Mouse (Mus musculus) MN1 (cell line): ENCODE data around the gene Lhfpl2.

Source experiments
- DNase-seq: peaks from one replicate; pipeline ENCODE4 v3.0.0-alpha.2; 2016; ENCODE audit warnings: low spot score

The Lhfpl2 gene

DNA sequence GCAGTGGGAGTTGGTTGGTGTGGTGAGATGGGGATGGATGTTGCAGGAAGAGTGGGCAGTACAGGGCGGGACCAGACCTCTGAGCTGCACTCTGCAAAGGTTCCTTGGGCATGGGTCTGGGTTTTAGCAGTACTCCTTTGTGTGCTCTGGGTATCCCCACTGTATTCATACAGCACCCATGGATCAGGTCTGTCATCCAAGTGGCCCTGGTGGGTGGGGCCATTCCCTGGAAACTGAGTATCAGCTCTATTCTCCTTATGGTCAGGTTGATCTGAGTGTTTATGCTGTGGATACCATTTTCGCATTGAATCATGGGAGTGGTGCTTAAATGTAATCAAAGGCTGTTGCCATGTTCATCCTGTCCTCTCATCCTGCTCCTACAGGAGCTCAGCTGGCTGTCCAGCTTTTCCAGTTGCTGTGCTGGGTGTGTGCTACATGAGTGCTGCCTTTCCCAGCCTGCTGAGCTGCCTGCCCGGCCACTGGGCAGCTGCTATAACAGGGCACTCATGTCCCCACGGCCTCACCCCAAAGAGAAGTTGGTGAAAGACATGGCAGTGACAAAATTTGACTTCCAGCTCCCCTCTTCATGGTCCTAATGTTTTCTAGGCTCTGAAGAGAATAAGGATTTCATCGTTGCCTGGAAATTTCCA, 9.2 kb downstream of the Lhfpl2 start:
- no peak for DNase-seq

DNA sequence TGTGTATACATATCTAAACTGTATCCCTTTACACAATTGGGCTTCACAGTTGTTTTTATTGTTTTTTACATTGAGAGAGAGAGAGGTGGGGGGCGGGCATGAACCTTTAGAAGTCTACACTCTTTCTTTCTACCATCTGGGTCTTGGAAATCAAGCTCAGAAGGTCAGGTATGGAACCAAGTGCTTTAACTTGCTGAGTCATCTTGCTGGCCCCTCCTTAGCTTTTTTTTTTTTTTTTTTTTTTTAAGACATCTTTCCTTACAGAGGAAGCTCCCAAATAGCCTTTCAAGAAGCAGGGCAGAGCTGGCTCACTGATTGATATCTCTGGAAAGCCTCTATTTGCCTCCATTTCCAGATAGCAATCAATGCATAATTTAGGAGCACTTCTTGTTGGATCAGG, 10.7 kb downstream of the Lhfpl2 start:
- DNase-seq = peak; percentile 67

DNA sequence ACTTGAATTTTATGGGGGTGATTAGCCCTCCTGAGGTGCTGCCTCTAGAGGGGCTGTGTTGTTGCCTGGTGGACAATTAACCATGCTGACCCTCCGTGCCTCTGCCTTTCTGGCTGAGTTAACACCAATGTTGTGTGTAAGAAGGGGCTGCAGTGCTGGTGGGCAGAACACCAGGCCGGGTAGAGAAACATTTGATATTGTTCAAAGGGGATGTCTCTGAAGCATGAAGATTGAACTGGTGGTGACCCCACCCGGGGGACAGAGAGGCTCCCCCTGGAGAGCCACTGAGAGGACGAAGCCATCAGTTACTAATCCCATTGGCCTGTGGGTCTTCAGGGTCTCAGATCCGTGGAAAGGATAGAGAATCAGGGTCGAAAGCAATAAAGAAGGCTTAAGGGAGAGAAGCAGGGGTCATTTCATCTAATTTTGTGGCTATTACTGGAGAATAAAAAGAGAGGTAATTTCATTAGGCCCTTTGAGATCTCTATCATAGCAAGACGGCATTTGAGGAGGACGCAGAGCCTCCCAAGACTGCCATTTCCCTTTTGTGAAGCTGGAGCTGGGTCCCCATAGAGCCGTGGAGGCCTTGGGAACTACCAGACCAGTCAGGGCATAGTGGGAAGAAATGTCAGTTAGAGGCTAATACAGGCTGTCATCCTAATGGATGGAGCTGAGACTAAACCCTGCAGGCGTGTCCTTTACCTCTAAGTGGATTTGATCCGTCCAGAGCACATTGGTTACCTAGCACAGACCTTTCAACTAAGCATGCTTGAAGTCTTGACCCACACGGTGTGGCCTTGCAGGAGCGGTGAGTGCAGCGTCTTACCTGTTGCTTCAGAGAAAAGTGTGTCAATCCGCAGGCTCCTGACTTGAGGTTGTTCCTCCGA, 12.1 kb downstream of the Lhfpl2 start:
- peak; percentile 42 for DNase-seq

DNA sequence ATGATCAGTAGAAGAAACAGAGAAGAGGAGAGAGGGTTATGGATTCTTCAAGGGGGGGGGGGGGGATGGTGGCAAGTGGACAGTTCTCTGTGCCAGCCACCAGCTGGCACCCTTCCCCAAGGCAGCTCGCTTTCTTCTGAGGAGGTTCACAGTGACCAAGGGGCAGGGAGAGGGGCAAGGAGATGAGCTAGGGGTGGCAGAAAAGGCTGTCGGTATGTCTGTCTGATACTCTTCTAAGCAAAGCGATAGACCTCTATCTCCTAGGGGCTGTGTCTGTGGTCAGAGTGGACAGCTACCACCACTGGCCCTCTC, 12.7 kb downstream of the Lhfpl2 start:
- DNase-seq = no peak

DNA sequence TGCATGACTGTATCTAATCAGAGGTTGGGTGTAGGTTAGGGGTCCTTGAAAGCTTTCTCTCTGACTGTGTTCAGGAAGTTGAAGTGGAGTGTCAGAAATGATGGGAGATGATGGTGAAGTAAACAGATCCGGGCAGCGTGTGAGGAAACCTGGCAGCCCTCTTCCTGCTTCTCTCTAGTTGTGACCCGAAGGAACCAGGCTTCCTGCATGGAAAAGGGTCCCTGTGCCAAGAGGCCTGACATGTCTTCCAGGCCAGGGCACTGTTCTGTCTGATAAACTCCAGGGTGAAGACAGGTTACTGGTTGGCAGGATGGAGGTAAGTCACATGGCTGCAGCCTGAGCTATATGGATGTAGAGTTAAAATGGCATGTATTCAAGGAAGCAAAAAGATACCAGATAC, 13.3 kb downstream of the Lhfpl2 start:
- DNase-seq = no peak

DNA sequence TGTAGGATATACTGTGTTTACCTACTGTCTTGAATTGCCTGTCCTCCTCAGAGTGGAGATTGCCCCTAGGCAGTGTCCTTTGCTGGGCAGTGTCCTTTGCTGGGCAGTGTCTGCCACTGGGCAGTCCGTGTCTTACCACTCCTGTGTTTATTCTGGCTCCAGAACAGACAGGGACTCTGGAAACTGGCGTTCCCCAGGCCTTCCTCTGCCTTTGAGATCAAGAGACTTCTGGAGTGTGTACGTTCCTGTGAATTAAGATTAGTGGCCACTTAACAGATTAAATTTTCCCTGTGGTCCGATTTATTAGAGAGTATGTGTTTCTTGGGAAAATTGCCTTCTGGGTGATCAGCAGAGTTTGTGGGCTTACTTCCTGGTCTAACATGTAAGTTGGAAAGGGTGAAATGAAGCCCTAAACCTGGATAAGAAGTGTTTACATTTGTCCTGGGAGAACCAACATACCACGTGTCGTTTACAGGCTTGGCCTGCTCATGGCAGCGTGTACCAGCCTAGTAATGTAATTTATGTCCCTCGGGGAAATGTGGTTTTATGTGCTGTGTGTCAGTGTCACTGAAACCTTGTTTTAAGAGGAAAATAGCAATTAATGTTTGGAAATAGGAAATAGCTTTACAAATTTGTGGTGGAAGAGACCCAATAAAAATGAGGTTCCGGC, 15.6 kb downstream of the Lhfpl2 start:
- peak; percentile 80 for DNase-seq

DNA sequence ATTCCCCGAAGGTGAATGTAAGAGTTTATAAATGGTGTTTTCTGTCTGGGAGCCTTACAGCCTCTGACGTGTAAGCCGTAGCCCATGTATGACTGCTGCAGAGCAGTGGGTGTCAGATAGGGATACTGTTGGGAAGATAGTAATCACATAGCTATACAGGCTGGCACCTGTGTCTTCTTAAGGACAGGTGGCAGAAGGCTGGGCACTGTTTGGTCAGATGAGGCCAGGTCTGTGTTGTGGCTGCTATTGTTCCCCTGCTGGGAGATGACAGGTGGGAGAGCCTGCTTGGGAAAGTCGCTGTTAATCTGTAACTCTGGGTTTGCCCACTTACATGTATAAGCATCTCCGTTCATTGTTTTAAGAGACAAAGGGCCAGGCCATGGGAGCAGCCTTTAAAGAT, 16.1 kb downstream of the Lhfpl2 start:
- no peak for DNase-seq

DNA sequence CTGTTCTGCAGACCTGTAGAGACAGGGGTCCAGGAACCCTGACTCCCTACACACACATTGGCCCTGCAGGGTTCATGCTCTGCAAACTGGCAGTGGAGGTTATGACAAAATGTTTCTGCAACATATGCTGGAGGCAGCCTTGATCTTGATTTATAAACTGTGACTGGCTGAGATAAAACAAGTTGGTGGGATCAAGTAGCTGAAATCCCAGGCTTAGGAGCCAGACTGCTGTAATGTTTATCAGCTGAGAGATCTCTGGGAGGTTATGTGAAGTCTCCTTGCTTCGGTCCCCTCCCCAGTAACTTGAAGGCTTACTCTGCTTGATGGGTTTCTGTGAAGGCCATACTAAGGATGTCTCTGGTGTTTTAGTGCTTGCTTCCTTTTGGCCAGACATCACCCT, 17.6 kb downstream of the Lhfpl2 start:
- no peak for DNase-seq

DNA sequence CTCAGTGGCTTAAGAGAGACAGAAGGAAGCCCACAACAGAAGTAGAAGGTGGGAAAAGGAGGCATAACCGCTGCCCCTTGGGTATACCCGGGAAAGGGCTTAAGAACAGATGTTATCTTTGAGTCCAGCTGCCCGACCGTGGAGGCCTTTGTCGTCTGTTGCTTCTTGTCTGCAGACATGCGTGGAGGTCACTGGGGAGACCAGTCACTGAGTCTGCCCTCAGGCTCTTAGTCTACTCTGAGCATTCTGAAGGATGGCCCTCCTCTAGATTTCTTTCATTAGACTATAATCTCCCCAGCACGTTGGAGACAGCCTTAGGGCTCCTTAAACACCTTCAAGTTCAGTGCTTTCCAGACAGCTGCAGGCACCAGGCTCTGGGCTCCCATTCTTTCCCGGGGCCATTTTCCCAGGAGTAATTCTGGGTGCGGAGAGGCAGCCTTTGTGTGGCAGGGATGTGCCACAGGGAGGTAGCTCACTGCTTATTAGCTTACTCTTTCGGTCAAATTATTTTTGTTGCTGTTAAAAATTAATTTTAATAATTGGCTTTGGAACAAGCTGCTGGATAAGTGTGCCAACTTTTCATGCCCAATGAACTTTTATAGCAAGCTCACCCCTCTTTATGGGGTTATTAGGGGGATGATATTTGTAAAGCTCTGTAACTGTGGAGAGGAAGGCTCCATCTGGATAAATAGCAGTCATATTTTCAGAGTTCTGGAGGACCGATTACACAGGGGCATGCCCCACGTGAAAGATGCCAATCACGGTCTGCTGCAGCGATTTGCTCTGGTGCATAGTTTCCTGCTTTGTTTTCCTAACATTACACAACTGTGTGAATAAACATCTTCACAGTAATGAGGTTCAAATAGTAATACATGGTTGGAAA, 19.8 kb downstream of the Lhfpl2 start:
- peak; percentile 38 for DNase-seq

DNA sequence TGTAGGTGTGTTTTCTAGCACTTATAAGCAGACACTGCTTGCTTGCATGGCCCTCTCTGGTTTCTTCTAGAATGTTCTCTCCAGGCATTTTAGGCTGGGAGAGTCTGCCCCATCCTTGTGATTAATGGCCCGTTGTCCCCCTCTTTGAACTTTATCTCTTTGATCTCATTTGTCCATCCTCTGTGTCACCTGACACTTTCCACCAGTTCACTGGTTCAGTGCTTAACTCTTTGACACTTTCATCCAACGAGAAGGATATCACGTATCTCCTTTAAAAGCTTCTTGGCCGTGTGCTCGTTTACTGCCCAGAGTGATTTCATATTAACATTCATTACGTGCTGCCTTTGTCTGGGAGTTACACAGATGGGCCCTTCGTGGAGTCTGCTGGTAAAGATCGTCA, 25.6 kb downstream of the Lhfpl2 start:
- no peak for DNase-seq

DNA sequence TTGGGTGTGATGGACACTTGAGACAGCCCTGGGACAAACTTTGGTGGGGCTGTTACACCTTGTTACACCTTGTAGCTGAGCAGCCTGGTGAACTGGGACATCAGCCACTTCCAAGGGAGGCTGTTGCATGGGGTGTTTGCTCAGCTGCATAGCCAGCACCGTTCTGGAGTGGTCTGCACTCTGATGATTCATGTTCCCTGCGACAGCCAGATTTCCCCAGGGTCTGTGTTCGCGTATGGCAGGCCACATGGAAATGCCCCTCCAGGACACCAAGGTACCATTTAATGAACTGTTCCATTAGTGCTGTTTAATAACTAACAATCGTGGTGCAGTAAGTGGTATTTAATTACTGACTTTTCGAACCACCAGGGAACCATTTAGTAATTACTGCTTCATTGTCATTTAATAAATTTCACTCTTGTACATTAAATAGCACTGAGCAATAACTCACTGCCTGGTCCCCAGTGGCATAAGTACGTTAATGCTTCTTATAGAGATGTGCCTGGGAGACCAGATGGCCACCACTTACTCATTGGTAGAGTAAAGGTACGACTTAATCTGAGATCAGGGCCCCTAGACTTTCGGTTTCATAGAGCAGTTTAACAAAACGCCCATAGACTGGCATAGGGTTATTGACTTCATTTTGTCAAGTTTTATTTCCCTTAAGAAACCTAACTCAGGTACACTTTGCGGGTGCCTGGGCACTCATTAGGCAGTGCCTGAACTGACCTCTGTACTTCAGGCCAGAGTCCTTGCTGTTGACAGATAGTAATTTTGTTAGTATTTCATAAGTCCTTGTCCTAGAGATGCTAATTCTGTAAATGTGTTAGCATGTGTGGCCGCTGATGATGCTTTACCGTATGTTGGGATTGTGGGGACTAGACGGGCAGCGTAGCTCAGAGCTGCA, 26.9 kb downstream of the Lhfpl2 start:
- DNase-seq = peak; percentile 86

DNA sequence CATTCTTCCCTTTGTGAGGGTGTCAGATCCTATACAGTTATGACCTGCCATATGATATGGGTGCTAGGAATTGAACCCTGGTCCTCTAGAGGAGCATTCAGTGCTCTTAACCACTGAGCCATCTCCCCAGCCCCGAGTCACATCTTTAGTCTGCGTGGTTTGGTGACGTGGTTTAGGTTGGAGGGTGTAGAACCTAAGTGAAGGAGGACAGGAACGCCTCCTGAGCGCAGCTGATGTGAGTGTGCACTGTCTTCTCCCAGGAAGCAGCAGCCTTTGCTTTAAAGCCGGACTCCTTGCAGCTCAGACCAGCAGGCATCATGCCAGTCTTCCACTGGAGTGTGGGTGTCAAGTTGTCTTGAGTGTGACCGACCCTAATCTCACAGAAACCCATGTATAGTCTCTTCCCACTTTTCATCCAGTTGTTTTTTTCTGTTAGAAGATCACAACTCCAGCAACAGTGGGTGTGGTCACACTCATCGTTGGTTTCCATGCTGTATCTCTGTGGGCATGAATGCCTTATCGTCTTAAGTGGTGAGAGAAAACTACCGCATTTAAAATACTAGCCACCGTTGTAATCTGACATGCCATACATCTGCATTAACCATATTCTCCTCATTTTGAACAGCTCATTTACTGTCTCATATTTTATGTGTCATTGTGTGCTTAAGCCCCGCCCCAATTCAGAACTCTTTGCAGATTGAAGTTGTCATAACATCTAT, 28.7 kb downstream of the Lhfpl2 start:
- DNase-seq = no peak

DNA sequence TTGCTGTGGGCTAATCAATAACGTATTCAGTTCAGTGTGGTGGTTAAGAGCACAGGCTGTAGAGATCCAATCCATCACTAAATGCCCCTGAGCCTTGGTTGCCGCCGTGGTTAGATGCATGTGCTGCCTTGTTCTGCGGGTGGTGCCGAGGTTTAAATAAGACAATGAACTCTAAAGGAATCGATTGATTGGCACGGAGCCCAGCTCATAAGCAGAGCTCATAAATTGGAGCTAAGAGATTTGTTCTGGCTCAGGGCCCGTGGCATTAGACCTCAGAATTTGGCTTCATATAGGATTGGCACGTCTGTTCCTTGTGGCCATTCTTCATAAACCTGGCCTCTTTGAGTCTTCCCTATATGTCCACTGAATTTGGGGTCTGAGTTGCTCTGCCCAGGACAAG, 29.5 kb downstream of the Lhfpl2 start:
- peak; percentile 71 for DNase-seq

DNA sequence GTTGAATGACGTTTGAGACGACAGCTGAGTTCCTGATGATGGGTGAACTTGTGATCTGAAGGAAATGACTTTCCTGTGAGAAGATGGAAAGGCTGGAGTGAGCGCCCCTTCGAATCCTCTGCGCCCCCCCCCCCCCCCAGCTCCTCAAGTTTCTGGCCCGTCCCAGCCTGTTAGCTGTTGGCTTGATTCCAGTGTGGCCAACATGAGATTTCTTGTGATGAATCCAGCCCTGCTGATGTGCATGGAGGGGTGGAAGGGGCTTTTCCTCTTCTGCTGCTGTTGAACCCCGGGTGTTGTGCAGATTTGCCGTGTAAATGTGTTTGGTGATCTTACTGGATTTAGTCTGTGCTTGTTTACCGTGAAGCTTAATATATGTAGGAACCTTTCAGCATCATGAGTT, 31.2 kb downstream of the Lhfpl2 start:
- DNase-seq = no peak

DNA sequence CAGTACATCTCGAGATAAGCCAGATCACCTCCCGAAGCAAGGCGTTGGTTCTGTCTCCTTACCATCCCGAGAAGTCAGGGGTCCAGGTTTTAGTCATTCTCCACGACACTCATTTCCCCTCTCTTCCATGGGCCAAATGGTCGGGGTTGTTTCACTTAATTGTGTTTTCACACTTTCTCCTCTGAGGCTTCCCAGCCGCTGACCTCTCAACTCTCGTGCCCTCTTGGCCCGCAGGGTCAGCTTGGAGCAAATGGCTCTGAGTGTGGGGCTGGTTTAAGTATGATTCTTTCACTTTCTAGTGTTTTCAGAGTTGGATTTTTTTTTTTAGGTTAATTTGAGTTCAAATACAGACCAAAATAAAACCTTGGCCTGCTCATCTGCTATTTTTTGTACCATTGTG, 31.7 kb downstream of the Lhfpl2 start:
- DNase-seq = no peak

DNA sequence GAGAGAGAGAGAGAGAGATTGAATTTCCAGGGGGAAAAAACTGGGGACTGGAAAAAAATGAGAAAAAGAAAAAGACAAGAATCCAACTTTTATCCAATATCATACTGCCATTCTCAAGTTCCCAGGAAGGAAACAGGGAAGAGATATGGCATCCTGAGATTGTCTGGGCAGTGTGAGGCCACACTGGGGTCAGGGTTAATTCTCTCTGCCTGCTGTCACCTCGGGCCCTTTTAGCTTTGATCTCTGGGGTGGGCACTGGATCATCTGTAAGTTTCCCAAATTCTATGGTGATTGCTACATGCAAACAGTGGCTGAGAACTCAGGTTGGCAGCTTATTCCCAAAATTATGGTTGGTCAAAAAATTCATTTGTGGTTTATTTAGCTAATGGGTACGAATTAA, 33.8 kb downstream of the Lhfpl2 start:
- no peak for DNase-seq

DNA sequence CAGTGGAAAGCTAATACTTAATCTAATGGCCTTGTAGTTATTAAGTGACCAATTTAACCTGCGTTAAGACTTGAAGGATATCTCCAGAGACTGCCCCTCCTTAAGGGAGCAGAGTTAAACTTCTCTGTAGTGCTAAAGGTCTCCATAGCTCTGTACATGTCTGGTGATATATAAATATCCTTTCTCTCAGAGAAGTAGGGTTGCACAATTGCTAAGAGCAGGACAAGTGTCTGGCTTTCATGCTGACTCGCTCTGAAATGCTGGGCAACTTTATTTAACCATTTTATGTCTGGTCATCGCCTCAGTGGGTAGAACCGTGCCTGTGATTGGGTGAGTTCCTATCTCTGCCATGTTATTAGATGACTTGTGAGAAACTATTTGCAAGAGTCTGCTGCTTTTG, 36.6 kb downstream of the Lhfpl2 start:
- DNase-seq = no peak

DNA sequence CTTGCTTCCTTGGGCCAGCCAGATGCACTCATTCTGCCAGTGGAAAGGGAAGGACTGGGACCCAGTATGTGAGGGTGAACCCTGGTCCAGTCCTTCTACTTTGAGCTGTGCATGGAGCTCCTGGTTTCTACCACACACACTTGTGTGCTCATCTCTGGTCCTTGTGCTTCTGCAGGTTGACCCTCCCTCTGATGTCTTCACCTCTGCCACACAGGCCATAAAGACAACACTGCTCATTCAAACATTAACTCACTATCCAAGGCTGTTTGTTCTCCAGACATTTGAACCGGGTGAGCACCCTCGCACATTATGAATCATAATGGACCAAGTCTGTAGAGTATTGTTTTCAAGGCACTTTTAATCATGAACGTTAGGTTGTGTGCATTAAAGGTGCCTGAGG, 37.0 kb downstream of the Lhfpl2 start:
- DNase-seq = no peak

DNA sequence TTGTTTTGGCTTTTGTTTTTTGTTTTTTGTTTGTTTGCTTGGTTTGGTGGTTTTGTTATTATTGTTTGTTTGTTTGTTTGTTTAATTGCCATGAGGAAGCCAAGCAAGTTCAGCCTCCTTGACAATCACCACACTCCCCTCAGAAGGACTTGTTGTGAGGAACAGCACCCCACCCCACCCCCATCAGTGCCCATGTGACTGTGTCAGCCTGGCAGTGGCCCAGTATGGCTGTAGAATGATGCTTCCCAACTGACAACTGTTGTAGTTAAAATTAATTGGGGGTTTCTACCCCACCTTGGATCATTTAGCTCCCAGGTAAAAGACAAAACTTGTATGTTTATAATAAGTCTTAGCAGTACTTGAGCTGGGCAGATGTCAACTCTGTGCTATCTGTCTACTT, 37.6 kb downstream of the Lhfpl2 start:
- DNase-seq = no peak

DNA sequence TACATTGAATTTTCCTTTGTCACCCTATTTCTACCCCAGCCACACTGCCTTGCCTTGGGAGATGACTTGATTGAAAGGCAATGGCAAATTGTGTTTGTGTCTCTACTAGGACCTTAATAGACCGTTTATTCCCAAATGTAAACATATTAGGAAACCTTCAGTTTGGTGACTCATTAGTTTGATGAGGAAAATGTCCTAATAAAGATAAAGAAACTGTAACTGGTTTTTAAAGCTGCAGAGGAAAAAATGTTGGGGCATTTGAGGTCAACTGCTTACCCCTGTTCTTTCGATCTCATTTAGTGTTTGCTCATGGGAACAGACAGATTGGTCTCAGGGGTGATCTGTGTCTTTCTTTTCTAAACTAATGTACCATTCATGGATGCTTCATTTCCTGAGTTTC, 40.1 kb downstream of the Lhfpl2 start:
- no peak for DNase-seq
